Mouse (Mus musculus): ENCODE results near the gene Antxr1. TPM values are rescaled to one million over a fixed set of nuclear protein-coding genes. Genes with fewer than 3 reads are reported as not detected.

Antxr1 gene
- polyA plus RNA-seq, 1 experiment from 2014 or later = 5.8 TPM

GRCm38 (mm10) chr6:87282346-87282781, 53.3 kb downstream of the Antxr1 start:
- H3K9ac ChIP-seq (ENCODE audit: low read length) = no peak overlapping the region
- no peak for DNase-seq (ENCODE audit: low spot score)
- H3K9me3 ChIP-seq (ENCODE audit: control insufficient read depth, low read length) = no peaks in the 10 kb centered on the region
- peaks cover 4% of the 10 kb centered on the region; the same call in 1 of the 2 replicates for H3K4me1 ChIP-seq (replicated peaks; ENCODE audit: control insufficient read depth, insufficient read depth, low read length)
- H3K4me3 ChIP-seq (ENCODE audit: low read depth, low read length) = no peak overlapping the region
- no peaks in the 10 kb centered on the region for H3K27me3 ChIP-seq (ENCODE audit: control insufficient read depth, insufficient read depth, low read length)
- 77% methylated on average over 8 of the region's 8 CpGs for WGBS
- no peak overlapping the region for H3K27ac ChIP-seq (ENCODE audit: low read depth, low read length)
- no peak overlapping the region for H3K4me2 ChIP-seq (ENCODE audit: low read depth, low read length, severe bottlenecking)
- no peak for ATAC-seq (replicated peaks; ENCODE audit: low FRiP score)
- no peaks in the 10 kb centered on the region; the same call in 1 of the 2 replicates for H3K36me3 ChIP-seq (ENCODE audit: control insufficient read depth, insufficient read depth, low read length)

GRCm38 (mm10) chr6:87281771-87282170, 53.9 kb downstream of the Antxr1 start:
- H3K9me3 ChIP-seq (ENCODE audit: control insufficient read depth, low read length) = no peaks in the 10 kb centered on the region
- H3K4me3 ChIP-seq (ENCODE audit: low read depth, low read length) = no peak overlapping the region
- no peaks in the 10 kb centered on the region; the same call in 1 of the 2 replicates for H3K36me3 ChIP-seq (ENCODE audit: control insufficient read depth, insufficient read depth, low read length)
- no peak overlapping the region for H3K27ac ChIP-seq (ENCODE audit: low read depth, low read length)
- 93% methylated on average over 4 of the region's 4 CpGs for WGBS
- no peaks in the 10 kb centered on the region for H3K27me3 ChIP-seq (ENCODE audit: control insufficient read depth, insufficient read depth, low read length)
- ATAC-seq (replicated peaks; ENCODE audit: low FRiP score) (no peak), DNase-seq (ENCODE audit: low spot score) (no peak)
- H3K4me2 ChIP-seq (ENCODE audit: low read depth, low read length, severe bottlenecking) = no peak overlapping the region
- peaks cover 4% of the 10 kb centered on the region; the same call in 1 of the 2 replicates for H3K4me1 ChIP-seq (replicated peaks; ENCODE audit: control insufficient read depth, insufficient read depth, low read length)
- H3K9ac ChIP-seq (ENCODE audit: low read length) = no peak overlapping the region

- Histone ChIP-seq H3K4me1 (replicated peaks; ENCODE audit: control insufficient read depth, insufficient read depth, low read length) (peaks cover 4% of the 10 kb centered on the region; the same call in 1 of the 2 replicates), H3K9me3 (ENCODE audit: control insufficient read depth, low read length) (no peaks in the 10 kb centered on the region; the same call in 1 of the 2 replicates), H3K4me3 (ENCODE audit: low read depth, low read length) (no peak overlapping the region), H3K27me3 (ENCODE audit: control insufficient read depth, insufficient read depth, low read length) (no peaks in the 10 kb centered on the region), H3K9ac (ENCODE audit: low read length) (no peak overlapping the region), H3K27ac (ENCODE audit: low read depth, low read length) (no peak overlapping the region), H3K4me2 (ENCODE audit: low read depth, low read length, severe bottlenecking) (no peak overlapping the region), H3K36me3 (ENCODE audit: control insufficient read depth, insufficient read depth, low read length) (no peaks in the 10 kb centered on the region)
- ATAC-seq (replicated peaks; ENCODE audit: low FRiP score) (no peak), DNase-seq (ENCODE audit: low spot score) (no peak)
- 84% methylated on average over 5 of the region's 5 CpGs for WGBS
These were observed 57.5 kb downstream of the Antxr1 start for GRCm38 (mm10) chr6:87278151-87278550.

GRCm38 (mm10) chr6:87277527-87277926, 58.1 kb downstream of the Antxr1 start:
- Histone ChIP-seq H3K36me3 (ENCODE audit: control insufficient read depth, insufficient read depth, low read length) (no peaks in the 10 kb centered on the region), H3K4me3 (ENCODE audit: low read depth, low read length) (no peak overlapping the region), H3K4me2 (ENCODE audit: low read depth, low read length, severe bottlenecking) (no peak overlapping the region), H3K4me1 (replicated peaks; ENCODE audit: control insufficient read depth, insufficient read depth, low read length) (peaks cover 4% of the 10 kb centered on the region; the same call in 1 of the 2 replicates), H3K9me3 (ENCODE audit: control insufficient read depth, low read length) (no peaks in the 10 kb centered on the region; the same call in 1 of the 2 replicates), H3K27ac (ENCODE audit: low read depth, low read length) (no peak overlapping the region), H3K9ac (ENCODE audit: low read length) (no peak overlapping the region), H3K27me3 (ENCODE audit: control insufficient read depth, insufficient read depth, low read length) (no peaks in the 10 kb centered on the region)
- no peak for DNase-seq (ENCODE audit: low spot score)
- WGBS = 50% methylated on average over 3 of the region's 3 CpGs
- no peak for ATAC-seq (replicated peaks; ENCODE audit: low FRiP score)

- no peak for DNase-seq (ENCODE audit: low spot score)
- peaks cover 4% of the 10 kb centered on the region; the same call in 1 of the 2 replicates for H3K4me1 ChIP-seq (replicated peaks; ENCODE audit: control insufficient read depth, insufficient read depth, low read length)
- H3K4me3 ChIP-seq (ENCODE audit: low read depth, low read length) = no peak overlapping the region
- H3K9me3 ChIP-seq (ENCODE audit: control insufficient read depth, low read length) = no peaks in the 10 kb centered on the region; the same call in 1 of the 2 replicates
- no peak overlapping the region for H3K9ac ChIP-seq (ENCODE audit: low read length)
- H3K36me3 ChIP-seq (ENCODE audit: control insufficient read depth, insufficient read depth, low read length) = no peaks in the 10 kb centered on the region
- no peak for ATAC-seq (replicated peaks; ENCODE audit: low FRiP score)
- no peaks in the 10 kb centered on the region for H3K27me3 ChIP-seq (ENCODE audit: control insufficient read depth, insufficient read depth, low read length)
- H3K27ac ChIP-seq (ENCODE audit: low read depth, low read length) = no peak overlapping the region
- 95% methylated on average over 7 of the region's 7 CpGs for WGBS
- no peak overlapping the region for H3K4me2 ChIP-seq (ENCODE audit: low read depth, low read length, severe bottlenecking)
These were observed 58.7 kb downstream of the Antxr1 start for GRCm38 (mm10) chr6:87276941-87277340.

- Histone ChIP-seq H3K27me3 (ENCODE audit: control insufficient read depth, insufficient read depth, low read length) (no peaks in the 10 kb centered on the region), H3K4me3 (ENCODE audit: low read depth, low read length) (no peak overlapping the region), H3K9me3 (ENCODE audit: control insufficient read depth, low read length) (no peaks in the 10 kb centered on the region; the same call in 1 of the 2 replicates), H3K4me2 (ENCODE audit: low read depth, low read length, severe bottlenecking) (no peak overlapping the region), H3K4me1 (replicated peaks; ENCODE audit: control insufficient read depth, insufficient read depth, low read length) (peaks cover 4% of the 10 kb centered on the region; the same call in 1 of the 2 replicates), H3K9ac (ENCODE audit: low read length) (no peak overlapping the region), H3K27ac (ENCODE audit: low read depth, low read length) (no peak overlapping the region), H3K36me3 (ENCODE audit: control insufficient read depth, insufficient read depth, low read length) (no peaks in the 10 kb centered on the region)
- 95% methylated on average over 5 of the region's 5 CpGs for WGBS
- DNase-seq (ENCODE audit: low spot score) (no peak), ATAC-seq (replicated peaks; ENCODE audit: low FRiP score) (no peak)
These were observed 60.8 kb downstream of the Antxr1 start for GRCm38 (mm10) chr6:87274779-87275178.

GRCm38 (mm10) chr6:87273791-87274190, 61.8 kb downstream of the Antxr1 start:
- Histone ChIP-seq H3K4me2 (ENCODE audit: low read depth, low read length, severe bottlenecking) (no peak overlapping the region), H3K4me1 (replicated peaks; ENCODE audit: control insufficient read depth, insufficient read depth, low read length) (peaks cover 4% of the 10 kb centered on the region; the same call in 1 of the 2 replicates), H3K36me3 (ENCODE audit: control insufficient read depth, insufficient read depth, low read length) (no peaks in the 10 kb centered on the region), H3K4me3 (ENCODE audit: low read depth, low read length) (no peak overlapping the region), H3K9ac (ENCODE audit: low read length) (no peak overlapping the region), H3K27ac (ENCODE audit: low read depth, low read length) (no peak overlapping the region), H3K9me3 (ENCODE audit: control insufficient read depth, low read length) (no peaks in the 10 kb centered on the region; the same call in 1 of the 2 replicates), H3K27me3 (ENCODE audit: control insufficient read depth, insufficient read depth, low read length) (no peaks in the 10 kb centered on the region)
- DNase-seq (ENCODE audit: low spot score) = no peak
- WGBS = 87% methylated on average over 3 of the region's 3 CpGs
- ATAC-seq (replicated peaks; ENCODE audit: low FRiP score) = no peak

GRCm38 (mm10) chr6:87273141-87273540, 62.5 kb downstream of the Antxr1 start:
- Histone ChIP-seq H3K4me2 (ENCODE audit: low read depth, low read length, severe bottlenecking) (no peak overlapping the region), H3K36me3 (ENCODE audit: control insufficient read depth, insufficient read depth, low read length) (no peaks in the 10 kb centered on the region), H3K27ac (ENCODE audit: low read depth, low read length) (no peak overlapping the region), H3K4me1 (replicated peaks; ENCODE audit: control insufficient read depth, insufficient read depth, low read length) (peaks cover 4% of the 10 kb centered on the region; the same call in 1 of the 2 replicates), H3K9ac (ENCODE audit: low read length) (no peak overlapping the region), H3K27me3 (ENCODE audit: control insufficient read depth, insufficient read depth, low read length) (no peaks in the 10 kb centered on the region), H3K9me3 (ENCODE audit: control insufficient read depth, low read length) (no peaks in the 10 kb centered on the region; the same call in 1 of the 2 replicates), H3K4me3 (ENCODE audit: low read depth, low read length) (no peak overlapping the region)
- WGBS = 86% methylated on average over 4 of the region's 4 CpGs
- DNase-seq (ENCODE audit: low spot score) = no peak
- no peak for ATAC-seq (replicated peaks; ENCODE audit: low FRiP score)

- Histone ChIP-seq H3K27me3 (ENCODE audit: control insufficient read depth, insufficient read depth, low read length) (no peaks in the 10 kb centered on the region), H3K9me3 (ENCODE audit: control insufficient read depth, low read length) (no peaks in the 10 kb centered on the region; the same call in 1 of the 2 replicates), H3K4me2 (ENCODE audit: low read depth, low read length, severe bottlenecking) (no peak overlapping the region), H3K9ac (ENCODE audit: low read length) (no peak overlapping the region), H3K36me3 (ENCODE audit: control insufficient read depth, insufficient read depth, low read length) (no peaks in the 10 kb centered on the region), H3K4me1 (replicated peaks; ENCODE audit: control insufficient read depth, insufficient read depth, low read length) (no peaks in the 10 kb centered on the region), H3K4me3 (ENCODE audit: low read depth, low read length) (no peak overlapping the region), H3K27ac (ENCODE audit: low read depth, low read length) (no peak overlapping the region)
- ATAC-seq (replicated peaks; ENCODE audit: low FRiP score) = no peak
- WGBS = 77% methylated on average over 2 of the region's 2 CpGs
- no peak for DNase-seq (ENCODE audit: low spot score)
These were observed 63.4 kb downstream of the Antxr1 start for GRCm38 (mm10) chr6:87272202-87272601.

All from forebrain, embryonic 11.5 days (tissue).